Mouse (Mus musculus) hindbrain, embryonic 14.5 days (tissue): ENCODE measurements around the gene Nr1d1. TPM values are rescaled to one million over a fixed set of nuclear protein-coding genes. Genes with fewer than 3 reads are reported as not detected.
"Not testable (repeated sequence)": the region's sequence is repeated elsewhere in the genome, so short reads cannot be mapped to it uniquely, and the experiment has no call there.

Experiments
- ATAC-seq: fragments of 200-750 bp; cut with Nextera tagmentation; 2 replicates; pipeline ENCODE4 v1.8.0; 2017; ENCODE audit warnings: moderate number of reproducible peaks, mild to moderate bottlenecking, moderate TSS enrichment, moderate library complexity; ENCODE audit not compliant: low FRiP score
- DNase-seq: peaks from one replicate; pipeline ENCODE4 v3.0.0-alpha.2; 2015; ENCODE audit warnings: low spot score
- H3K27ac ChIP-seq: fragments of 300-500 bp; sonication (generic); 2 replicates; pipeline ENCODE4 v1.5.1; 2014; ENCODE audit warnings: mild to moderate bottlenecking, moderate library complexity
- H3K27me3 ChIP-seq: fragments of 300-500 bp; sonication (generic); 2 replicates; pipeline ENCODE4 v1.6.1; 2014; ENCODE audit warnings: mild to moderate bottlenecking, low read length, mixed read lengths; ENCODE audit not compliant: control insufficient read depth, insufficient read depth
- H3K36me3 ChIP-seq: fragments of 300-500 bp; sonication (generic); replicated peaks from 2 replicates; pipeline ENCODE4 v1.6.1; 2014; ENCODE audit not compliant: control insufficient read depth, insufficient read depth
- H3K4me1 ChIP-seq: fragments of 300-500 bp; sonication (generic); replicated peaks from 2 replicates; pipeline ENCODE4 v1.6.1; 2014; ENCODE audit warnings: antibody characterized with exemption, low read length, mixed read lengths; ENCODE audit not compliant: control insufficient read depth, insufficient read depth
- H3K4me2 ChIP-seq: fragments of 300-500 bp; sonication (generic); replicated peaks from 2 replicates; pipeline ENCODE4 v1.6.1; 2014; ENCODE audit warnings: mild to moderate bottlenecking, moderate library complexity
- H3K4me3 ChIP-seq: fragments of 300-500 bp; sonication (generic); replicated peaks from 2 replicates; pipeline ENCODE4 v1.5.1; 2014; ENCODE audit warnings: mild to moderate bottlenecking, low read length
- H3K9ac ChIP-seq: fragments of 300-500 bp; sonication (generic); 2 replicates; pipeline ENCODE4 v1.6.1; 2014
- H3K9me3 ChIP-seq: fragments of 300-500 bp; sonication (generic); 2 replicates; pipeline ENCODE4 v1.6.1; 2016; ENCODE audit warnings: low read length; ENCODE audit not compliant: control insufficient read depth
- WGBS: fragments of 180-500 bp; shearing (Covaris S2); extraction: QIAGEN DNeasy Blood & Tissue Kit; methylation state at CpG from one replicate; pipeline ENCODE4 v1.1.7; 2014; 5-methylcytosine and 5-hydroxymethylcytosine counted together
- polyA plus RNA-seq: library from polyadenylated mRNA; unstranded; fragments of >200 nt; fragmentation: Nextera tagmentation; extraction: Ambion mirVana; gene quantifications from 2 replicates; pipeline ENCODE4 v1.2.1, GENCODE M21; 2014

Gene Nr1d1
- polyA plus RNA-seq, 1 experiment from 2014 or later, result 4.1 TPM

DNA sequence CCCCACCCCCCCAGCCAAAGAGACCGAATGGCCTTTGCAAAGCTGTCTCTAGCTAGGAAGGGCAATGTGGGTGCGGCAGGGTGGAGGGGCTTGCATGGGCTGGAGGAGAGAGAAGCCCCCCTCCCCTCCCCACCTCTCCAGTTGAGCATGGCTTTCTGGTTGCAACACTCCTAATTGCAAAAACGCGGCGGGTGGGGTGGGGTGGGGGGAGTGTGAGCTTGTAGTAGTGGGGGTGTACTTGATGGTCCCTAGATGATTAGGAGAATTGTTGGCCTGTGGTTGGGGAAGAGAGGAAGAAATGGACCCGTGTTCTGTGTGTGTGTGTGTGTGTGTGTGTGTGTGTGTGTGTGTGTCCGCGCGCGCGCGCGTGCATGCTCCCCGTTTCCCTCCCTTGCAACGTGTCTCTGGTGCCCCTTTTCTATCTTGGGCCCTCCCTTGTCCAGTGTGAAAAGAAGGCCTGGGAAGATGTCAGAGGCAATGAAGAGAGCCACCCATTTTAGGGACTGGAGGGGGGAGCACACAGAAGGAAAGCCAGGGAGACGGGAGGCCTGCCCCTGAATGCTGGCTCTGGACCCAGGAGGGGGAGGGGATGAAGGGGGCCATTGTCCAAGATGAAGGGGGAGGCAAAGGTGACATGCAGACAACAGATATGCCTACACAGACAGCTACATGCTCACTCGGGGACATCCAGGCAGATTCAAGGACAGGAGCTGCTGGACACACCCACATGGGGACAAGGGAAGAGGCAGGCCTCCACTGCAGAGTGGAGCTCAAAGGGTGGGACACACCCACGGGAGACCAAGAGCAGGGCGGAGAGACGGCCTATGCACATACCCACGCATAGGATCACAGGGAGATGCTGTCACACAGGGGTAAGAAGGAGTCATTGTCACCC, 32.5 kb downstream of the Nr1d1 start:
- Histone ChIP-seq H3K9ac (peak overlapping the region; percentile 100), H3K36me3 (no peaks in the 10 kb centered on the region), H3K27ac (peak overlapping the region; percentile 100), H3K27me3 (no peaks in the 10 kb centered on the region), H3K4me1 (peaks cover 78% of the 10 kb centered on the region), H3K4me2 (peak overlapping the region; percentile 96), H3K4me3 (peak overlapping the region; percentile 95), H3K9me3 (no peaks in the 10 kb centered on the region)
- ATAC-seq (peak; percentile 17), DNase-seq (peak; percentile 51)
- 1% methylated on average over 21 of the region's 21 CpGs for WGBS

DNA sequence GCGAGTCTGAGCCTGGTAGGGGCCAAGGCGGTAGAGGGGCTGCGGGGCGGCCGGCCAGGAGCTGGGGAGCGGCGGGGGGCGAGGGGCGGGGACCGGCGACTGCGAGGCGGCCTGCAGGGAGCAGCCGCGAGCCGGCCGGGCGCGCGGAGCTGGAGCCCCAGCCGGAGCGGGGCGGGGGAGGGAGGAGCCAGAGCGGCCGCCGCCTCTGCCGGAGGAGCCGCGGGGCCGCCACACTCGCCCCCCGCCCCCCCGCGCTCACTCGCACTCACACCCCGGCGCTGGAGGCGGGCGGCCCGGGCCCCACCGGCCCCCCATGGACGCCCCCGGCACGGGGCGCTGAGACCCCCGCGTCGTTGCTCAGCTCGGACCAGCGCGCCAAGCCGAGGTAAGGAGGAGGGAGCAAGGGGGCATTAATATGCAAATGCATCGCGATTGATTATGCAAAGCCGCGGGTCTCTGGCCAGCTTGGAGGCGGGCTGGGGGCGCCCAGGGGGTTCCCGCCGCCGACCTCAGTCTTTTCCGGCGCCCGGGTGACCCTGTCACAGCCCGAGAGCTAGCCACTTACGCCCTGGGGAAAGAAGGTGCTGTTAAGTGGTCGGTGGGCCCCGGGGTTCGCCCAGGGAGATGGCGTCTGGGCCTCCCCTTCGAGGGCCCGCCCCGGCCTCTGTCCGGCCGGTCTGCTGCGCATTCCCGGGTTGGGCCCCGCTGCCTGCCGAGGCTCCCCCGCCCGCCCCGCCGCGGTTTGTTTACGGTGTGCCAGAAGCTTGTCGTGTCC, 33.3 kb downstream of the Nr1d1 start:
- WGBS, result 1% methylated on average over 86 of the region's 86 CpGs
- DNase-seq, result peak; percentile 83
- Histone ChIP-seq H3K27ac (peak overlapping the region; percentile 100), H3K36me3 (no peaks in the 10 kb centered on the region), H3K27me3 (no peaks in the 10 kb centered on the region), H3K4me2 (peak overlapping the region; percentile 96), H3K4me3 (peak overlapping the region; percentile 95), H3K4me1 (peaks cover 72% of the 10 kb centered on the region), H3K9ac (peak overlapping the region; percentile 100), H3K9me3 (no peaks in the 10 kb centered on the region)
- peak; percentile 70 for ATAC-seq

DNA sequence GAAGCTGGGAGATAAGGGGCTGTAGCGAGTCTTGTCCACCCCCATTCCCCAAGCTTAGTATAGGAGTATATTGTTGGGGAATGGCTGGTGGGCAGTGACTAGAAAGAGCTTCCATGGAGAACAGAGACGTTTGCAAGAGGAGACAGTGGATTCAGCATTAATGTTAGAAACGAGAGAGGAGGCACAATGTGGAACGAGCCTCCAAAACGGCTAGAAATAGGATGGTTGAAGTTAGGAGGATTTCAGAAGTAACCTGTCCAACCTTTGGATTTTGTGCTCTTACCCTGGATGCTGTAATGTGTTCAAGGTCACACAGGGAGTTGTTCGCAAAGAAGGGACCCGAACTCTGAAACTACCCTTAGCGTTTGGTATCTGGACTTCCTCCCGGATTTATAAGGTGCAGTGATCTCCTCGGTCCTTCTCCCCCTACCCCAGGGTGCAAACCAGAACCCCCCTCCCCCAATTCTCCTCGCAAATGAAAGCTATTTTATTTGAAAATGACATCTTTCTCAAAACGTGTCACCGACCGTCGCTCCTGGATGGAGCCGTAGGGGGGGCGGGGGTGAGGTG, 34.0 kb downstream of the Nr1d1 start:
- ATAC-seq, result no peak
- Histone ChIP-seq H3K4me3 (peak overlapping the region; percentile 95), H3K36me3 (no peaks in the 10 kb centered on the region), H3K27ac (peak overlapping the region; percentile 100), H3K4me2 (peak overlapping the region; percentile 96), H3K27me3 (no peaks in the 10 kb centered on the region), H3K9ac (peak overlapping the region; percentile 100), H3K9me3 (no peaks in the 10 kb centered on the region), H3K4me1 (peaks cover 65% of the 10 kb centered on the region)
- 0% methylated on average over 17 of the region's 17 CpGs for WGBS
- DNase-seq, result peak; percentile 46

DNA sequence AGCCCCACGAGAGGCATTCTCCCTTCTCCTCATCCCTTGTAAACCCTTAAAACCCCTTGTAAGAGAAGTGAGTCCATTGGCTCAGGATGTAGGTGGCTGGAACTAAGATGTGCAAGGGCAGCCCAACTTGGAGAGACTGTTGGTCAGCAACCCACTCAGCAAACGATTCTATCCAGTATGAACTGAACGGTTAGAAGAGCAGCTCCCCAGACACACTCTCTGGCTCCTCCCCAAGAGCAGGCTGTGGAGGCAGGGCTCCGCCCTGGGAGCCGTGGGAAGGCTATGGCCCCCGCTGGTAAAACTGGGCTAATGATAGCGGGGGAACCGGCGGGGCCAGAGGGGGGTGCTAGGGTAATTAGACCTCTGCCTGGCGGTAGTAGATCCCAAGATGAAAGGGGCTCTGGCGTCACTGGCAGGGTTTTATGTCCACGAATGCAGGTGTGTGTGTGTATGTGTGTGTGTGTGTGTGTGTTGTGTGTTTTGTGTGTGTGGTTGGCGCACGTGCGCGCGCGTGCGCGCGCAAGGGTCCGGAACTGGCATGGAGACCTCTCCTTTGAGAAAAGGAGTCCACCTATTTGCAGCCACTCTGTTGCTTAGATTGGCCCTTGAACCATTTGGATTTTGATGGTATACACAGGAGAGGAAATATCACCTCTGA, 34.6 kb downstream of the Nr1d1 start, which contains the start of gene Thra:
Gene Thra (plus strand): TSS at position 246 of the 658 bp plus-strand sequence.
- Histone ChIP-seq H3K4me1 (peaks cover 59% of the 10 kb centered on the region), H3K27me3 (no peaks in the 10 kb centered on the region), H3K36me3 (no peaks in the 10 kb centered on the region), H3K4me2 (peak within 1 kb of the TSS; percentile 96), H3K9ac (peak within 1 kb of the TSS; percentile 100), H3K9me3 (no peaks in the 10 kb centered on the region), H3K27ac (peak within 1 kb of the TSS; percentile 100), H3K4me3 (peak within 1 kb of the TSS; percentile 95)
- peak; percentile 41 for ATAC-seq
- under 1% methylated on average over 22 of the region's 22 CpGs for whole genome bisulfite sequencing
- peak; percentile 70 for DNase-seq

DNA sequence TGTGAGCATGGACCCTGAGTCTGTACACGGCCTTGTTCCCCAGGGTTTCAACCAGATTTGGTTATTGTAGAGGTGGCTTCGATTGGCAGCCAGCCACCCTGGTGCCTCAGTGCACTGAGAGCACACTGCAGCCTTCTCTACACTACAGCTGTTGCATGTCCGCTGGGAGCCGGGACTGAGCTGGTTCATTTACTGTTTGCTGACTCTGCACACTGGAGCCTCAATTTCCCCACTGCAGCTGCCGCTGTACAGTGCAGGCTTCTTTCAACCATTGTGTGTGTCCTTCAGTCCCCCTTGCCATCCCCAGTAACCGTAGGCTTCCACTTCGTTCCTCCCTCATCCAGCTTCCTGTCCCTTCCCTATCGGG, 35.1 kb downstream of the Nr1d1 start:
- peak overlapping the region; percentile 100 for H3K9ac ChIP-seq
- peak overlapping the region; percentile 96 for H3K4me2 ChIP-seq
- no peaks in the 10 kb centered on the region for H3K27me3 ChIP-seq
- no peaks in the 10 kb centered on the region for H3K36me3 ChIP-seq
- peak overlapping the region; percentile 100 for H3K27ac ChIP-seq
- ATAC-seq (no peak), DNase-seq (peak; percentile 61)
- peak overlapping the region; percentile 95 for H3K4me3 ChIP-seq
- 7% methylated on average over 8 of the region's 8 CpGs for WGBS
- H3K4me1 ChIP-seq, result peaks cover 54% of the 10 kb centered on the region
- H3K9me3 ChIP-seq, result no peaks in the 10 kb centered on the region

DNA sequence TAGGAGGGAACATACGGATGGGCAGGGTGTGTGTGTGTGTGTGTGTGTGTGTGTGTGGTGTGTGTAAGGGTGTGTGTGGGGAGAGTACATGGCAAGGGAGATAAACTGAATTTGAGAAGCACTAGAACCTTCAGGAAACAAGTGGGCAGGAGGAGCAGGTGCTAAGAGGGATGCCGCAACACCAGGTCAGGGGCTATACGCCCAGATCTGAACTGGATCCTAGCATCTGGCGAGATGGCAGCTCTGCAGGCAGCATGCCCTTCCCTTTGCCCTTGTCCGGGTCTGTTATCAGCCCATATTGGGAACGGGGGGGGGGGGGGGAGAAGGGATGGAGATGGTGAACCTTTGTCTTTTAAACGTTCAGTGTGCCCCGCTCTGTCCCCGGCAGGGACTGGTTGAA, 36.2 kb downstream of the Nr1d1 start:
- no peaks in the 10 kb centered on the region for H3K9me3 ChIP-seq
- H3K4me3 ChIP-seq, result no peak overlapping the region
- 52% methylated on average over 8 of the region's 9 CpGs for WGBS
- H3K27ac ChIP-seq, result peak overlapping the region; percentile 83
- H3K4me2 ChIP-seq, result no peak overlapping the region; the same call in 1 of the 2 replicates
- no peaks in the 10 kb centered on the region for H3K27me3 ChIP-seq
- no peaks in the 10 kb centered on the region for H3K36me3 ChIP-seq
- peaks cover 43% of the 10 kb centered on the region for H3K4me1 ChIP-seq
- ATAC-seq (no peak), DNase-seq (no peak)
- H3K9ac ChIP-seq, result no peak overlapping the region

DNA sequence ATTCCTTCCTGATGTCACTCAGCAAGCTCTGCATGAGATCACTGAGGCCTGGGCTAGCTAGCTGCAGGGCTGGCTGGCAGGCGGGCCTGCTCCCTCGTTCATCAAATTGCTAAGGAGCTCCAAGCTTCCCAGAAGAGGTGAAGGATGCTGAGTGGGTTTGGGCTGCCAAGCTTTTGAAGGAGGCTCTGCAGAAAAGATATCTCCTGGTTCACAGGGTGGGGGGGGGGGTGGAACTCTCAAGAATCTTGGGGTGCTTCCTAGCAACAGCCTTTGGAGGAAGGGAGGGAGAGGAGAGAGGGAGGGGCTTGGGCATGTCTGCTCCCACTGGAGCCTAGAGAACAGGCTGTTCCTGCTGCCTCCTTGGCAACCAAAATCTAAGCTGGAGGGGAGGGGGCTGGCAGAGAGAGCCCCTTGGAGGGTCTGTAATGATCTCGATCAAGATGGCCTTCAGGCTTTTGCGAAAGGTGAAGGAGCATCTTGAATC, 36.7 kb downstream of the Nr1d1 start:
- Histone ChIP-seq H3K27ac (peak overlapping the region; percentile 83), H3K9me3 (no peaks in the 10 kb centered on the region), H3K4me2 (no peak overlapping the region; the same call in 1 of the 2 replicates), H3K9ac (peak overlapping the region; percentile 36; the same call in 1 of the 2 replicates), H3K27me3 (no peaks in the 10 kb centered on the region), H3K4me1 (peaks cover 38% of the 10 kb centered on the region), H3K36me3 (no peaks in the 10 kb centered on the region), H3K4me3 (no peak overlapping the region)
- 16% methylated on average over 4 of the region's 4 CpGs for WGBS
- DNase-seq, result peak; percentile 28
- ATAC-seq, result no peak

DNA sequence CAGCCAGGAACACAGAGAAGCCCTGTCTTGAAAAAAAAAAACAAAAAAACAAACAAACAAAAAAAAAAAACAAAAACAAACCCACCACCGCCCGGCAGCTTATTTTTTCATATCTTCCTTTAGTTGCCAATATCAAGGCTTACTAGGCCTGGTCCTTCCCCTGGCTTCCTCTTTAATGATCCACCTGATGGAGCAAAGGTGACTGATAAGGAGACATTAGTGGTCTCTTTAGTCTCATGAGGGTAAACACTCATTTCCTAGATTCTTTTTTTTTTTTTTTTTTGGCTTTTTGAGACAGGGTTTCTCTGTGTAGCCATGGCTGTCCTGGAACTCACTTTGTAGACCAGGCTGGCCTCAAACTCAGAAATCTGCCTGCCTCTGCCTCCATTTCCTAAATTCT, 37.9 kb downstream of the Nr1d1 start:
- WGBS, result 96% methylated on average over 2 of the region's 2 CpGs
- H3K4me2 ChIP-seq, DNase-seq, ATAC-seq, H3K9me3 ChIP-seq, H3K4me3 ChIP-seq, H3K27me3 ChIP-seq, H3K27ac ChIP-seq, H3K36me3 ChIP-seq, H3K9ac ChIP-seq: not testable (repeated sequence)
- peaks cover 36% of the 10 kb centered on the region for H3K4me1 ChIP-seq
